Mouse (Mus musculus): ENCODE results near the gene Ehd1. TPM values are rescaled to one million over a fixed set of nuclear protein-coding genes. Genes with fewer than 3 reads are reported as not detected.

Ehd1 gene
- 44.9 and 46.2 TPM in 2 replicates for polyA plus RNA-seq (2014; fragmentation: Nextera tagmentation; extraction: Ambion mirVana)

- no peaks in the 10 kb centered on the region for H3K9me3 ChIP-seq (ENCODE audit: control insufficient read depth, low read depth, low read length)
- H3K36me3 ChIP-seq (ENCODE audit: control insufficient read depth, insufficient read depth, low read length), result peaks cover 8% of the 10 kb centered on the region; the same call in 1 of the 2 replicates
- peak within 1 kb of the TSS; percentile 81 for H3K27ac ChIP-seq (ENCODE audit: low read length)
- H3K27me3 ChIP-seq (ENCODE audit: control insufficient read depth, insufficient read depth, low read length), result no peaks in the 10 kb centered on the region
- H3K4me1 ChIP-seq (ENCODE audit: control insufficient read depth, insufficient read depth, low read length), result peaks cover 32% of the 10 kb centered on the region
- ATAC-seq (ENCODE audit: insufficient number of reproducible peaks, insufficient read depth, low FRiP score, low read depth), result peak; percentile 94
- peak within 1 kb of the TSS; percentile 82 for H3K4me3 ChIP-seq (ENCODE audit: low read depth, low read length)
- under 1% methylated on average over 105 of the region's 106 CpGs for WGBS
- H3K4me2 ChIP-seq (replicated peaks; ENCODE audit: low read depth, low read length), result peak within 1 kb of the TSS; percentile 88
- H3K9ac ChIP-seq (replicated peaks; ENCODE audit: low read depth, low read length), result peak within 1 kb of the TSS; percentile 80
Observed at GRCm38 (mm10) chr19:6276426-6277421, at the start of gene Ehd1. TSS of gene Ehd1 (plus strand) at chr19:6276725.

GRCm38 (mm10) chr19:6226763-6227162 is 49.8 kb upstream of the Ehd1 start:
- 89% methylated on average over 14 of the region's 14 CpGs for WGBS
- no peaks in the 10 kb centered on the region for H3K4me1 ChIP-seq (ENCODE audit: control insufficient read depth, insufficient read depth, low read length)
- no peaks in the 10 kb centered on the region for H3K27me3 ChIP-seq (ENCODE audit: control insufficient read depth, insufficient read depth, low read length)
- H3K4me2 ChIP-seq (replicated peaks; ENCODE audit: low read depth, low read length), result no peak overlapping the region
- no peak for ATAC-seq (ENCODE audit: insufficient number of reproducible peaks, insufficient read depth, low FRiP score, low read depth)
- no peak overlapping the region for H3K27ac ChIP-seq (ENCODE audit: low read length)
- no peak overlapping the region for H3K4me3 ChIP-seq (ENCODE audit: low read depth, low read length)
- no peak overlapping the region for H3K9ac ChIP-seq (replicated peaks; ENCODE audit: low read depth, low read length)
- peaks cover 21% of the 10 kb centered on the region for H3K36me3 ChIP-seq (ENCODE audit: control insufficient read depth, insufficient read depth, low read length)
- no peaks in the 10 kb centered on the region for H3K9me3 ChIP-seq (ENCODE audit: control insufficient read depth, low read depth, low read length)

- Histone ChIP-seq H3K4me3 (ENCODE audit: low read depth, low read length) (no peak overlapping the region), H3K4me1 (ENCODE audit: control insufficient read depth, insufficient read depth, low read length) (no peaks in the 10 kb centered on the region), H3K27me3 (ENCODE audit: control insufficient read depth, insufficient read depth, low read length) (no peaks in the 10 kb centered on the region), H3K9me3 (ENCODE audit: control insufficient read depth, low read depth, low read length) (no peaks in the 10 kb centered on the region), H3K4me2 (replicated peaks; ENCODE audit: low read depth, low read length) (no peak overlapping the region), H3K9ac (replicated peaks; ENCODE audit: low read depth, low read length) (no peak overlapping the region), H3K36me3 (ENCODE audit: control insufficient read depth, insufficient read depth, low read length) (peaks cover 26% of the 10 kb centered on the region), H3K27ac (ENCODE audit: low read length) (no peak overlapping the region)
- ATAC-seq (ENCODE audit: insufficient number of reproducible peaks, insufficient read depth, low FRiP score, low read depth), result no peak
- WGBS, result 74% methylated on average over 4 of the region's 4 CpGs
Observed at GRCm38 (mm10) chr19:6227864-6228263, 48.7 kb upstream of the Ehd1 start.

- Histone ChIP-seq H3K27me3 (ENCODE audit: control insufficient read depth, insufficient read depth, low read length) (no peaks in the 10 kb centered on the region), H3K9me3 (ENCODE audit: control insufficient read depth, low read depth, low read length) (no peaks in the 10 kb centered on the region), H3K4me1 (ENCODE audit: control insufficient read depth, insufficient read depth, low read length) (peaks cover 9% of the 10 kb centered on the region), H3K4me3 (ENCODE audit: low read depth, low read length) (no peak overlapping the region), H3K9ac (replicated peaks; ENCODE audit: low read depth, low read length) (no peak overlapping the region), H3K36me3 (ENCODE audit: control insufficient read depth, insufficient read depth, low read length) (peaks cover 26% of the 10 kb centered on the region), H3K27ac (ENCODE audit: low read length) (no peak overlapping the region), H3K4me2 (replicated peaks; ENCODE audit: low read depth, low read length) (no peak overlapping the region)
- 91% methylated on average over 4 of the region's 4 CpGs for WGBS
- ATAC-seq (ENCODE audit: insufficient number of reproducible peaks, insufficient read depth, low FRiP score, low read depth), result no peak
Observed at GRCm38 (mm10) chr19:6230411-6230810, 46.1 kb upstream of the Ehd1 start.

- no peak for ATAC-seq (ENCODE audit: insufficient number of reproducible peaks, insufficient read depth, low FRiP score, low read depth)
- no peak overlapping the region for H3K4me3 ChIP-seq (ENCODE audit: low read depth, low read length)
- peaks cover 9% of the 10 kb centered on the region for H3K4me1 ChIP-seq (ENCODE audit: control insufficient read depth, insufficient read depth, low read length)
- no peaks in the 10 kb centered on the region for H3K9me3 ChIP-seq (ENCODE audit: control insufficient read depth, low read depth, low read length)
- 95% methylated on average over 2 of the region's 2 CpGs for WGBS
- H3K9ac ChIP-seq (replicated peaks; ENCODE audit: low read depth, low read length), result no peak overlapping the region
- no peaks in the 10 kb centered on the region for H3K27me3 ChIP-seq (ENCODE audit: control insufficient read depth, insufficient read depth, low read length)
- H3K36me3 ChIP-seq (ENCODE audit: control insufficient read depth, insufficient read depth, low read length), result peaks cover 26% of the 10 kb centered on the region
- H3K27ac ChIP-seq (ENCODE audit: low read length), result no peak overlapping the region
- H3K4me2 ChIP-seq (replicated peaks; ENCODE audit: low read depth, low read length), result no peak overlapping the region
Observed at GRCm38 (mm10) chr19:6231036-6231435, 45.5 kb upstream of the Ehd1 start.

GRCm38 (mm10) chr19:6233647-6234046 is 42.9 kb upstream of the Ehd1 start:
- Histone ChIP-seq H3K9ac (replicated peaks; ENCODE audit: low read depth, low read length) (no peak overlapping the region), H3K4me2 (replicated peaks; ENCODE audit: low read depth, low read length) (no peak overlapping the region), H3K9me3 (ENCODE audit: control insufficient read depth, low read depth, low read length) (no peaks in the 10 kb centered on the region), H3K36me3 (ENCODE audit: control insufficient read depth, insufficient read depth, low read length) (peaks cover 16% of the 10 kb centered on the region), H3K4me1 (ENCODE audit: control insufficient read depth, insufficient read depth, low read length) (peaks cover 9% of the 10 kb centered on the region), H3K27ac (ENCODE audit: low read length) (no peak overlapping the region), H3K27me3 (ENCODE audit: control insufficient read depth, insufficient read depth, low read length) (no peaks in the 10 kb centered on the region), H3K4me3 (ENCODE audit: low read depth, low read length) (no peak overlapping the region)
- no peak for ATAC-seq (ENCODE audit: insufficient number of reproducible peaks, insufficient read depth, low FRiP score, low read depth)
- WGBS, result 84% methylated on average over 16 of the region's 16 CpGs

GRCm38 (mm10) chr19:6234337-6235083 is 42.0 kb upstream of the Ehd1 start:
- Histone ChIP-seq H3K9me3 (ENCODE audit: control insufficient read depth, low read depth, low read length) (no peaks in the 10 kb centered on the region), H3K9ac (replicated peaks; ENCODE audit: low read depth, low read length) (peak overlapping the region; percentile 68; the same call in 1 of the 2 replicates), H3K4me1 (ENCODE audit: control insufficient read depth, insufficient read depth, low read length) (peaks cover 9% of the 10 kb centered on the region), H3K27me3 (ENCODE audit: control insufficient read depth, insufficient read depth, low read length) (no peaks in the 10 kb centered on the region), H3K4me3 (ENCODE audit: low read depth, low read length) (peak overlapping the region; percentile 73), H3K4me2 (replicated peaks; ENCODE audit: low read depth, low read length) (peak overlapping the region; percentile 83), H3K27ac (ENCODE audit: low read length) (no peak overlapping the region), H3K36me3 (ENCODE audit: control insufficient read depth, insufficient read depth, low read length) (peaks cover 16% of the 10 kb centered on the region)
- 75% methylated on average over 11 of the region's 11 CpGs for WGBS
- no peak for ATAC-seq (ENCODE audit: insufficient number of reproducible peaks, insufficient read depth, low FRiP score, low read depth)
